Mouse (Mus musculus) small intestine, adult 2 months (tissue): Measurements from ENCODE around the gene Paqr7. TPM values are rescaled to one million over a fixed set of nuclear protein-coding genes. Genes with fewer than 3 reads are reported as not detected.

Experiments
- H3K27ac ChIP-seq: fragments of 200-500 bp; 2 replicates; pipeline ENCODE4 v1.5.1; 2012; ENCODE audit warnings: low read depth, low read length, control low read depth, inconsistent platforms; ENCODE audit not compliant: insufficient read depth
- H3K27me3 ChIP-seq: fragments of 200-500 bp; 2 replicates; pipeline ENCODE4 v1.6.1; 2012; ENCODE audit warnings: mild to moderate bottlenecking, moderate library complexity, low read length, inconsistent platforms; ENCODE audit not compliant: control insufficient read depth, insufficient read depth
- H3K36me3 ChIP-seq: fragments of 200-500 bp; 2 replicates; pipeline ENCODE4 v1.6.1; 2012; ENCODE audit warnings: mild to moderate bottlenecking, low read length, control low read depth, inconsistent platforms; ENCODE audit not compliant: control insufficient read depth, insufficient read depth
- H3K4me1 ChIP-seq: fragments of 200-500 bp; 2 replicates; pipeline ENCODE4 v1.6.1; 2012; ENCODE audit warnings: low read length, inconsistent platforms, mixed read lengths; ENCODE audit not compliant: control insufficient read depth, insufficient read depth, insufficient read length
- H3K4me3 ChIP-seq: fragments of 200-500 bp; 2 replicates; pipeline ENCODE4 v1.5.1; 2012; ENCODE audit warnings: low read depth, mild to moderate bottlenecking, control low read depth, inconsistent platforms, low read length, moderate library complexity
- CTCF ChIP-seq: fragments of 200-500 bp; IDR thresholded peaks from 2 replicates; pipeline ENCODE4 v1.5.1; 2012; ENCODE audit warnings: low read depth, mild to moderate bottlenecking, control low read depth, inconsistent platforms, low read length, moderate library complexity, mixed read lengths; ENCODE audit not compliant: insufficient replicate concordance, insufficient read length; ENCODE audit errors: extremely low read depth
- POLR2A ChIP-seq: fragments of 200-500 bp; IDR thresholded peaks from 2 replicates; pipeline ENCODE4 v1.6.1; 2012; ENCODE audit warnings: low read depth, mild to moderate bottlenecking, control low read depth, inconsistent platforms, low read length, moderate library complexity
- WGBS: fragments of 180-500 bp; shearing (Covaris S2); methylation state at CpG from one replicate; pipeline ENCODE4 v1.1.7; 2018; 5-methylcytosine and 5-hydroxymethylcytosine counted together
- polyA plus RNA-seq: library from polyadenylated mRNA; depleted of rRNA; stranded (reverse); fragments of >200 nt; gene quantifications from 2 replicates; pipeline ENCODE4 v1.2.3, GENCODE M21; 2012; rRNA removed

Gene Paqr7
- 31.2 and 45.7 TPM in 2 replicates for polyA plus RNA-seq

- H3K36me3 ChIP-seq: no peaks in the 10 kb centered on the region
- H3K27ac ChIP-seq: peak within 1 kb of the TSS; percentile 56
- peak within 1 kb of the TSS; percentile 72 for H3K4me3 ChIP-seq
- peak; percentile 73 for TF ChIP-seq POLR2A
- no peak for TF ChIP-seq CTCF
- peaks cover 39% of the 10 kb centered on the region for H3K4me1 ChIP-seq
- WGBS: 6% methylated on average over 35 of the region's 35 CpGs
- no peaks in the 10 kb centered on the region for H3K27me3 ChIP-seq
These were observed at the start of gene Paqr7 for GRCm38 (mm10) chr4:134496595-134497210. Gene Paqr7 (plus strand): TSS chr4:134496697.

GRCm38 (mm10) chr4:134447966-134448365, 48.5 kb upstream of the Paqr7 start:
- no peaks in the 10 kb centered on the region for H3K36me3 ChIP-seq
- 31% methylated on average over 23 of the region's 23 CpGs for WGBS
- no peak overlapping the region for H3K27ac ChIP-seq
- H3K4me3 ChIP-seq: no peak overlapping the region
- H3K4me1 ChIP-seq: no peaks in the 10 kb centered on the region
- H3K27me3 ChIP-seq: no peaks in the 10 kb centered on the region
- TF ChIP-seq POLR2A (no peak), CTCF (no peak)

DNA sequence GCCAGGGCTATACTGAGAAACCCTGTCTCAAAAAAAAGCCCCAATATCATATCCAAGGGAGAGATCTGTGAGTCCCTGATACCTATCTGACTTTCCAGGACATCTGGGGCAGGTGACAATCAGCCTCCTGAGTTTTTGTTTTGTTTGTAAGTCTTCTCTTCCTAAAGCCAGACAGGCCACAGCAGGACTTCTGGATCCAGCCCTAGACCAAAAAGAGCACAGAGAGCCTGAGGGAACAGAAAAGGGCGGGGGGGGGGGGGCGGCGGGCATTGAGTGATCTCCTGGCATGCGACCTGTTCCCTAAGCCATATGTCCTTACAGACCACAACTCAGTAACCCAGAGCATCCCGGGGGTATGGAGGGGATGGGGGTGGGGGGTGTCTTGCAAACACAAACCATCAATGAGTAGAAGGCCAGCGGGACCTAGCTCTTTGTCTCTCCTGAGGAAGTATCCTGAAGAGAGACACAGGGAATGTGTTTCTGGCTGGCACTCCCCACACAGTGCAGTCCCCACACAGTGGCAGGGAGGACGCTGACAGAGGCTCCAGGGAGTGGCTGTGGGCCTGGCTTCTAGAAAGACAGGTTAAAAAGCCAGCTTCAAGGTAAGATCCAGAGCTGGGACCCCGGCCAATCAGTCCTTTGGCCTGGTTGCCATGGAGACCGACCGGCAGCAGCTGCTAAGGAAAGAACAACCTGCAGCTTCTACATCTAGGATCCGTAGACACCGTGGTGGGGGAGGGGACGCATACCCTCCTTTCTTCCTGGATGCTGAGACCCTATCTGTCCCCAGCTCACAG, 46.7 kb upstream of the Paqr7 start:
- WGBS: 66% methylated on average over 13 of the region's 13 CpGs
- Histone ChIP-seq H3K36me3 (no peaks in the 10 kb centered on the region), H3K4me3 (no peak overlapping the region), H3K27ac (no peak overlapping the region), H3K27me3 (no peaks in the 10 kb centered on the region), H3K4me1 (no peaks in the 10 kb centered on the region)
- TF ChIP-seq POLR2A: no peak
- TF ChIP-seq CTCF: no peak

- H3K36me3 ChIP-seq: no peaks in the 10 kb centered on the region
- H3K27ac ChIP-seq: no peak overlapping the region
- H3K4me3 ChIP-seq: no peak overlapping the region
- no peaks in the 10 kb centered on the region for H3K27me3 ChIP-seq
- H3K4me1 ChIP-seq: no peaks in the 10 kb centered on the region
- 37% methylated on average over 20 of the region's 20 CpGs for WGBS
- TF ChIP-seq POLR2A (no peak), CTCF (no peak)
These were observed 45.9 kb upstream of the Paqr7 start for GRCm38 (mm10) chr4:134450392-134451195.

DNA sequence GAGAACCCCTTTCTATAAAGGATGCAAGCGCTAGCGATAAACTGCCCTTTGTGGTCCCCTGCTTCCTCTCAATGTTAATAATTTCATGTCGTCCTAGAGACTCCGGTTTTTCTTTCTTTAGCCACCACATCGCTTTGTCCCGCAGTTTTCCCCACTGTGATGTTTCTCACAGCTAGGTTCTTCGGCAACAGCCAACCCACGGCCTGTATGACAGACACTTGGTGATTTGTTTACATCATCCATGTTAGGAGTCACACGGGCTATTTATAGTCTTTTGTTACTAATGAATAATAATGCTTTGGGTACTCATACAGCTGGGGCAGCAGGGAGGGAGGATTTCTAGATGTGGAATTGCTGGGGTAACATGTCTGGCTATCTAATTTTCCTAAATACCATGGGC, 45.0 kb upstream of the Paqr7 start:
- Histone ChIP-seq H3K4me3 (no peak overlapping the region), H3K4me1 (no peaks in the 10 kb centered on the region; the same call in 1 of the 2 replicates), H3K27ac (no peak overlapping the region), H3K36me3 (no peaks in the 10 kb centered on the region), H3K27me3 (no peaks in the 10 kb centered on the region)
- TF ChIP-seq POLR2A: no peak
- TF ChIP-seq CTCF: no peak
- WGBS: 77% methylated on average over 9 of the region's 9 CpGs

DNA sequence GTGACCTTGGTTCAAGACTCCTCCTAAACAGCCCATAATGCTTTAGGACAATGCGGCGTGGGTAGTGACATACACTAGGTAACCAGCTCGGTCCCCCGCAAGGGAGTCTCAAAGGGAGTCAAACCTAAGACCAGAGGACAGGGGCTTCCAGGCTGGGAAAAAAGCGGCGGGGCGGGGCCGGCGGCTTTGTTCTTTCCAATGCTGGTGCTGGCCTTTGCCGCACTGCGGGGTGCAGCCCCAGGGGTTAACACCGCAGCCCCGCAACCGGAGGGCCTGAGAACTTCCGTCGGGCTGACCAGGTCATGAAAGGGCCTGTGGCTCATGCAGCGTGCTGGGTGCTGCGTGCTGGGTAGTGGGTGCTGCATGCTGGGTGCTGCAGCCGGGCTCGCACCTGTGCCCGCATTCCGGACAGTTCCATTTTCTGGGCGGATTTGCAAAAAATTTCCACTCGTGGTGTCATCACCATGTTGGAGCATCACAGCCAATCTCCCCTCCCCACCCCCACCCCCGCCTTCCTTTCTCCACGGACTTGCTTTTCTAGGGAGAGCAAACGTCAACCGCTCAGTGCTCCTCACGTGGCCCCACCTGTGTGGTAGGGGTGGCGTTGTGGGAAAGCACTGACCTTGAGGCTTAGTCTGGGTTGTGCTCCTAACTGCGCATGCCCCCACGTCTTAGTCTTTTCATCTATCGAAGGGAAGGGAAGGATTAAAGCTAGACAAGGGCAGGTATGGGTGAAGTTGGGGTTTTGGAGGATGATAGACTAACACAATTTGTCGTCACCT, 42.7 kb upstream of the Paqr7 start:
- H3K4me1 ChIP-seq: no peaks in the 10 kb centered on the region; the same call in 1 of the 2 replicates
- 63% methylated on average over 34 of the region's 34 CpGs for WGBS
- no peaks in the 10 kb centered on the region for H3K27me3 ChIP-seq
- no peak overlapping the region for H3K4me3 ChIP-seq
- no peaks in the 10 kb centered on the region for H3K36me3 ChIP-seq
- TF ChIP-seq CTCF: no peak
- no peak for TF ChIP-seq POLR2A
- no peak overlapping the region for H3K27ac ChIP-seq
